Comparison of ENCODE assay signal across 7 mouse cellular contexts in the genomic region with DNA sequence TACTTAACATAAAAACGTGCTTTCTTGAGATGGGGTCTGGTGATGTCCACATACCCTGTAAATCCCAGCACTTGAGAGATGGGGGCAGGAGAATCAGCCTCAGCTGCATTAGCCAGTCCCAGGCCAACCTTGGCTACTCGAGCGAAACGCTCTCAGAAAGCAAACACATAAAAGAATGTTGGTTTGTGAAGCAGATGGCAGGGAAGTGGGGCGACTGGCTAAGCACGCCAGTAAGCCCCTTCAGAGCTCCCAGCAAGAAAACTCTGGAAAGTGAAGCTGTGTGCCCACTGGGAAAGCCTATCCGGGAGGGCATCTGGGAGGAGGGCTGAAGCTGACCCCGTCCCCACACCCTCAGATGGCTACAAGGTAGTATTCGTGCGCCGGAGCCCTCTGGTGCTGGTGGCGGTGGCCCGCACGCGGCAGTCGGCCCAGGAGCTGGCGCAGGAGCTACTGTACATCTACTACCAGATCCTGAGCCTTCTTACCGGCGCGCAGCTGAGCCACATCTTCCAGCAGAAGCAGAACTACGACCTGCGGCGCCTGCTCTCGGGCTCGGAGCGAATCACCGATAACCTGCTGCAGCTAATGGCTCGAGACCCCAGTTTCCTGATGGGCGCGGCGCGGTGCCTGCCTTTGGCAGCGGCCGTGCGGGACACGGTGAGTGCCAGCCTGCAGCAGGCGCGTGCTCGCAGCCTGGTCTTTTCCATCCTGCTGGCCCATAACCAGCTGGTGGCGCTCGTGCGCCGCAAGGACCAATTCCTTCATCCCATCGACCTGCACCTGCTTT. TPM values are rescaled to one million over a fixed set of nuclear protein-coding genes. Genes with fewer than 3 reads are reported as not detected.
DNase-seq lines count a peak whose midpoint lies in the region; ATAC-seq and TF ChIP-seq lines count a peak whose summit lies in the region.

No protein-coding gene starts in this region.

- peak overlapping the region; percentile 59 for H3K4me2 ChIP-seq in hindbrain, postnatal 0 days (ENCODE audit: low read depth, low read length)

- H3K9me3 ChIP-seq in forebrain, embryonic 10.5 days: no peaks in the 10 kb centered on the region
- no peaks in the 10 kb centered on the region for H3K9me3 ChIP-seq in hindbrain, postnatal 0 days (ENCODE audit: low read length)

- peaks cover 15% of the 10 kb centered on the region for H3K36me3 ChIP-seq in forebrain, embryonic 10.5 days (replicated peaks)
- no peaks in the 10 kb centered on the region; the same call in 1 of the 2 replicates for H3K36me3 ChIP-seq in hindbrain, postnatal 0 days (ENCODE audit: insufficient read depth, low read length)

- peaks cover 55% of the 10 kb centered on the region for H3K27me3 ChIP-seq in forebrain, embryonic 10.5 days (ENCODE audit: poor library complexity, severe bottlenecking)
- no peaks in the 10 kb centered on the region for H3K27me3 ChIP-seq in hindbrain, postnatal 0 days (ENCODE audit: insufficient read depth, low read length)

- H3K27ac ChIP-seq in forebrain, embryonic 10.5 days: peak overlapping the region; percentile 62
- H3K27ac ChIP-seq in hindbrain, postnatal 0 days: peak overlapping the region; percentile 9; the same call in 1 of the 2 replicates

- peak; percentile 88 for TF ChIP-seq CTCF in hindbrain, postnatal 0 days (IDR thresholded peaks at IDR 0.05; ENCODE audit: low read depth)

- H3K9ac ChIP-seq in hindbrain, postnatal 0 days (replicated peaks; ENCODE audit: low read length): peak overlapping the region; percentile 39

- 2% methylated on average over 44 of the region's 44 CpGs for WGBS in forebrain, embryonic 10.5 days
- 4% methylated on average over 44 of the region's 44 CpGs for WGBS in hindbrain, postnatal 0 days

- H3K4me1 ChIP-seq in forebrain, embryonic 10.5 days: peaks cover 28% of the 10 kb centered on the region
- H3K4me1 ChIP-seq in hindbrain, postnatal 0 days (ENCODE audit: insufficient read depth, low read length): no peaks in the 10 kb centered on the region

- ATAC-seq in hindbrain, postnatal 0 days: peak; percentile 67

- DNase-seq in R1 (ENCODE audit: low read depth, low spot score): peak; percentile 95
- peak; percentile 55 for DNase-seq in c-Kit-positive CD71-negative TER-119-negative erythroid progenitor cells, embryonic 14.5 days (ENCODE audit: low read depth)
- DNase-seq in forebrain, embryonic 10.5 days (ENCODE audit: extremely low spot score, low spot score): peak; percentile 75
- DNase-seq in hindbrain, postnatal 0 days (ENCODE audit: low spot score): peak; percentile 93
- DNase-seq in left cerebral cortex, adult 9 months (ENCODE audit: low spot score in 2 of 2): peak; percentile 70 to 87
- peak; percentile 72 for DNase-seq in lung, postnatal 4 days
- peak; percentile 69 to 73 for DNase-seq in right cerebral cortex, postnatal 36 days (ENCODE audit: low spot score in 2 of 2)

- H3K4me3 ChIP-seq in forebrain, embryonic 10.5 days: peak overlapping the region; percentile 55
- H3K4me3 ChIP-seq in hindbrain, postnatal 0 days (ENCODE audit: low read length): peak overlapping the region; percentile 37

RNA-seq across cellular contexts. Expression of a gene that starts 5.6 kb away (rescaled TPM):
- 0.49 and 0.60 TPM in 2 replicates for polyA plus RNA-seq in forebrain, embryonic 10.5 days (2016; fragmentation: Nextera tagmentation; extraction: Ambion mirVana)
- 0.61 and 2.7 TPM in 2 replicates for total RNA-seq in hindbrain, postnatal 0 days (2014; rRNA removed)
- polyA plus RNA-seq in hindbrain, postnatal 0 days (2015; fragmentation: Nextera tagmentation; extraction: Ambion mirVana): 0.68 and 0.69 TPM in 2 replicates

RNA-seq across cellular contexts. Expression of a gene that starts 13.1 kb away (rescaled TPM):
- polyA plus RNA-seq in forebrain, embryonic 10.5 days (2016; fragmentation: Nextera tagmentation; extraction: Ambion mirVana): 12.2 and 12.5 TPM in 2 replicates
- 21.9 and 28.2 TPM in 2 replicates for total RNA-seq in hindbrain, postnatal 0 days (2014; rRNA removed)
- 13.2 and 13.8 TPM in 2 replicates for polyA plus RNA-seq in hindbrain, postnatal 0 days (2015; fragmentation: Nextera tagmentation; extraction: Ambion mirVana)

RNA-seq across cellular contexts. Expression of a gene that starts 27.2 kb away (rescaled TPM):
- polyA plus RNA-seq in forebrain, embryonic 10.5 days (2016; fragmentation: Nextera tagmentation; extraction: Ambion mirVana): not detected in 2 replicates
- total RNA-seq in hindbrain, postnatal 0 days (2014; rRNA removed): not detected in 2 replicates
- polyA plus RNA-seq in hindbrain, postnatal 0 days (2015; fragmentation: Nextera tagmentation; extraction: Ambion mirVana): not detected in 2 replicates

RNA-seq across cellular contexts. Expression of a gene that starts 28.0 kb away (rescaled TPM):
- 112 and 114 TPM in 2 replicates for polyA plus RNA-seq in forebrain, embryonic 10.5 days (2016; fragmentation: Nextera tagmentation; extraction: Ambion mirVana)
- 58.4 and 62.3 TPM in 2 replicates for total RNA-seq in hindbrain, postnatal 0 days (2014; rRNA removed)
- polyA plus RNA-seq in hindbrain, postnatal 0 days (2015; fragmentation: Nextera tagmentation; extraction: Ambion mirVana): 55.0 and 57.2 TPM in 2 replicates

RNA-seq across cellular contexts. Expression of a gene that starts 34.4 kb away (rescaled TPM):
- 17.5 and 18.6 TPM in 2 replicates for polyA plus RNA-seq in forebrain, embryonic 10.5 days (2016; fragmentation: Nextera tagmentation; extraction: Ambion mirVana)
- 80.1 and 87.4 TPM in 2 replicates for total RNA-seq in hindbrain, postnatal 0 days (2014; rRNA removed)
- polyA plus RNA-seq in hindbrain, postnatal 0 days (2015; fragmentation: Nextera tagmentation; extraction: Ambion mirVana): 59.1 and 61.5 TPM in 2 replicates

Comparison
In these comparisons a context has a peak if more than half of its experiments do, and no peak if none do; other contexts are left out.
1. Peak in every context shown above with its lines: DNase-seq, ATAC-seq, H3K4me3 ChIP-seq and H3K27ac ChIP-seq.